Mouse (Mus musculus): ENCODE results near the gene Psmb8. TPM values are rescaled to one million over a fixed set of nuclear protein-coding genes. Genes with fewer than 3 reads are reported as not detected.

The Psmb8 gene
- polyA plus RNA-seq, 2 experiments, result 11.8 to 21.7 TPM

- Histone ChIP-seq H3K9me3 (ENCODE audit: control insufficient read depth, low read length) (no peaks in the 10 kb centered on the region), H3K27ac (no peak overlapping the region), H3K4me3 (ENCODE audit: insufficient read depth in 1 of 2, low read depth in 2 of 2, low read length in 2 of 2) (no peak overlapping the region), H3K36me3 (replicated peaks; ENCODE audit: control insufficient read depth, insufficient read depth, low read depth) (no peaks in the 10 kb centered on the region), H3K4me2 (ENCODE audit: low read depth) (no peak overlapping the region), H3K9ac (replicated peaks) (no peak overlapping the region), H3K27me3 (ENCODE audit: control insufficient read depth, insufficient read depth, low read length) (no peaks in the 10 kb centered on the region), H3K4me1 (replicated peaks; ENCODE audit: control insufficient read depth in 2 of 2, insufficient read depth in 2 of 2, low read length in 1 of 2) (peaks cover 7 to 12% of the 10 kb centered on the region in 2 experiments)
- no peak for DNase-seq (ENCODE audit: low read depth in 3 of 3, low spot score in 3 of 3)
- ATAC-seq (ENCODE audit: insufficient read depth), result no peak
- no peak for TF ChIP-seq EP300 (IDR thresholded peaks at IDR 0.05; ENCODE audit: low read depth)
- peak; percentile 77 for TF ChIP-seq CTCF (IDR thresholded peaks at IDR 0.05; ENCODE audit: low read depth)
- WGBS (ENCODE audit: insufficient replicate concordance), result 52% methylated on average over 3 of the region's 3 CpGs
These were observed 12.2 kb downstream of the Psmb8 start for GRCm38 (mm10) chr17:34209680-34210079.

GRCm38 (mm10) chr17:34210599-34210998, 13.1 kb downstream of the Psmb8 start:
- DNase-seq (ENCODE audit: low read depth in 3 of 3, low spot score in 3 of 3) (peak in 1 of 3 experiments; percentile 40), ATAC-seq (ENCODE audit: insufficient read depth) (peak; percentile 82)
- Histone ChIP-seq H3K9me3 (ENCODE audit: control insufficient read depth, low read length) (no peaks in the 10 kb centered on the region), H3K9ac (replicated peaks) (no peak overlapping the region), H3K27ac (no peak overlapping the region; the same call in 1 of the 2 replicates), H3K4me3 (ENCODE audit: insufficient read depth in 1 of 2, low read depth in 2 of 2, low read length in 2 of 2) (no peak overlapping the region), H3K27me3 (ENCODE audit: control insufficient read depth, insufficient read depth, low read length) (no peaks in the 10 kb centered on the region), H3K4me2 (ENCODE audit: low read depth) (no peak overlapping the region), H3K4me1 (replicated peaks; ENCODE audit: control insufficient read depth in 2 of 2, insufficient read depth in 2 of 2, low read length in 1 of 2) (peaks cover under 1 to 7% of the 10 kb centered on the region in 2 experiments; a peak in 3 of 4 replicates), H3K36me3 (replicated peaks; ENCODE audit: control insufficient read depth, insufficient read depth, low read depth) (no peaks in the 10 kb centered on the region)
- WGBS (ENCODE audit: insufficient replicate concordance), result 14% methylated on average over 3 of the region's 3 CpGs
- TF ChIP-seq CTCF (IDR thresholded peaks at IDR 0.05; ENCODE audit: low read depth) (no peak), EP300 (IDR thresholded peaks at IDR 0.05; ENCODE audit: low read depth) (peak; percentile 76)

- 26% methylated on average over 23 of the region's 23 CpGs for WGBS (ENCODE audit: insufficient replicate concordance)
- no peak for ATAC-seq (ENCODE audit: insufficient read depth)
- H3K4me2 ChIP-seq (ENCODE audit: low read depth), result no peak overlapping the region
- H3K36me3 ChIP-seq (replicated peaks; ENCODE audit: control insufficient read depth, insufficient read depth, low read depth), result no peaks in the 10 kb centered on the region
- no peaks in the 10 kb centered on the region for H3K27me3 ChIP-seq (ENCODE audit: control insufficient read depth, insufficient read depth, low read length)
- no peak overlapping the region for H3K4me3 ChIP-seq (ENCODE audit: insufficient read depth in 1 of 2, low read depth in 2 of 2, low read length in 2 of 2)
- H3K9me3 ChIP-seq (ENCODE audit: control insufficient read depth, low read length), result no peaks in the 10 kb centered on the region
- no peak overlapping the region for H3K9ac ChIP-seq (replicated peaks)
- H3K27ac ChIP-seq, result no peak overlapping the region
- TF ChIP-seq CTCF (IDR thresholded peaks at IDR 0.05; ENCODE audit: low read depth) (no peak), EP300 (IDR thresholded peaks at IDR 0.05; ENCODE audit: low read depth) (no peak)
- peaks cover 0 to 5% of the 10 kb centered on the region in 2 experiments; a peak in 2 of 4 replicates for H3K4me1 ChIP-seq (replicated peaks; ENCODE audit: control insufficient read depth in 2 of 2, insufficient read depth in 2 of 2, low read length in 1 of 2)
- DNase-seq (ENCODE audit: low read depth in 3 of 3, low spot score in 3 of 3), result no peak
These were observed 14.3 kb downstream of the Psmb8 start for GRCm38 (mm10) chr17:34211746-34212365.

GRCm38 (mm10) chr17:34213936-34214335, 16.4 kb downstream of the Psmb8 start:
- no peaks in the 10 kb centered on the region for H3K36me3 ChIP-seq (replicated peaks; ENCODE audit: control insufficient read depth, insufficient read depth, low read depth)
- no peak for TF ChIP-seq EP300 (IDR thresholded peaks at IDR 0.05; ENCODE audit: low read depth)
- TF ChIP-seq CTCF (IDR thresholded peaks at IDR 0.05; ENCODE audit: low read depth), result no peak
- H3K27me3 ChIP-seq (ENCODE audit: control insufficient read depth, insufficient read depth, low read length), result no peaks in the 10 kb centered on the region
- peaks cover 0 to 5% of the 10 kb centered on the region in 2 experiments; a peak in 2 of 4 replicates for H3K4me1 ChIP-seq (replicated peaks; ENCODE audit: control insufficient read depth in 2 of 2, insufficient read depth in 2 of 2, low read length in 1 of 2)
- no peak for ATAC-seq (ENCODE audit: insufficient read depth)
- 78% methylated on average over 21 of the region's 21 CpGs for WGBS (ENCODE audit: insufficient replicate concordance)
- H3K9me3 ChIP-seq (ENCODE audit: control insufficient read depth, low read length), result no peaks in the 10 kb centered on the region
- H3K9ac ChIP-seq (replicated peaks), result no peak overlapping the region
- no peak overlapping the region for H3K27ac ChIP-seq
- H3K4me2 ChIP-seq (ENCODE audit: low read depth), result no peak overlapping the region
- H3K4me3 ChIP-seq (ENCODE audit: insufficient read depth in 1 of 2, low read depth in 2 of 2, low read length in 2 of 2), result no peak overlapping the region
- no peak for DNase-seq (ENCODE audit: low read depth in 3 of 3, low spot score in 3 of 3)

- no peak for TF ChIP-seq EP300 (IDR thresholded peaks at IDR 0.05; ENCODE audit: low read depth)
- TF ChIP-seq CTCF (IDR thresholded peaks at IDR 0.05; ENCODE audit: low read depth), result no peak
- Histone ChIP-seq H3K9ac (replicated peaks) (no peak overlapping the region), H3K27me3 (ENCODE audit: control insufficient read depth, insufficient read depth, low read length) (no peaks in the 10 kb centered on the region), H3K27ac (no peak overlapping the region), H3K4me3 (ENCODE audit: insufficient read depth in 1 of 2, low read depth in 2 of 2, low read length in 2 of 2) (no peak overlapping the region), H3K9me3 (ENCODE audit: control insufficient read depth, low read length) (no peaks in the 10 kb centered on the region), H3K4me2 (ENCODE audit: low read depth) (no peak overlapping the region), H3K36me3 (replicated peaks; ENCODE audit: control insufficient read depth, insufficient read depth, low read depth) (no peaks in the 10 kb centered on the region), H3K4me1 (replicated peaks; ENCODE audit: control insufficient read depth in 2 of 2, insufficient read depth in 2 of 2, low read length in 1 of 2) (peaks cover 0 to 5% of the 10 kb centered on the region in 2 experiments; a peak in 2 of 4 replicates)
- ATAC-seq (ENCODE audit: insufficient read depth), result no peak
- DNase-seq (ENCODE audit: low read depth in 3 of 3, low spot score in 3 of 3), result no peak
- 78% methylated on average over 12 of the region's 12 CpGs for WGBS (ENCODE audit: insufficient replicate concordance)
These were observed 17.7 kb downstream of the Psmb8 start for GRCm38 (mm10) chr17:34215176-34215575.

All from liver, embryonic 14.5 days (tissue).